Mouse (Mus musculus) embryonic stem cell, embryonic (primary cell): ENCODE results near the gene Nlk.

Source experiments
- CTCF ChIA-PET, 4 experiments: fragments of 300-600 bp in 2 of 4; fragments of 350-600 bp in 2 of 4; sonication (Branson Sonifier 250); formaldehyde crosslinking; loops; one replicate each; lab custom pipeline; 2022; ENCODE audit warnings: inconsistent platforms in 2 of 4; lab: Charles Lee
- POLR2A ChIA-PET, 4 experiments: fragments of 300-600 bp in 2 of 4; fragments of 350-600 bp in 2 of 4; sonication (Branson Sonifier 250); formaldehyde crosslinking; loops; one replicate each; lab custom pipeline; 2022; ENCODE audit warnings: antibody characterized with exemption in 4 of 4, inconsistent platforms in 1 of 4; lab: Charles Lee

The Nlk gene

DNA sequence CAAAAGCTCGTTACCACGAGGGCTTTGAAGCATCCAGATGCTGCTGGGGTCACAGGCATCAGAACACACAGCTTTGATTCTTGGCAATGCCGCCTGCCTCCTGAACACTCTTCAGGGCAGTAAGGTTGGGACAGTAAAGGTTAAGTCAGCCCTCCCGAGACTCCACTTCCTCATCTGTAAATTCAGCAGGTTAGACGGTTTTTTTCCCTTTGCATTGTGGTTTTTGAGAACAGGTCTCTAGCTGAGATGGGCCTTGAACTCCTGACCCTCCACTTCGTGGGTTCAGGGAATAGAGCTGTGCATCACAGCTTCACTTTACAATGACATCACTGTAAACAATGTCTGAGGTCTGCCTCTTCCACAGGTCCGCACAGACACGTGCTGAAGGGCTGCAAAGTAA is 152.0 kb downstream of the Nlk start:
- ChIA-PET POLR2A (interaction anchor here (0.9 to 13.7 kb wide), 19 partner anchors 7 to 380 kb away, joined by 3 to 205 read pairs (median 6); partner anchors contain the start of genes Ift20 (in 4 of the 4), Tnfaip1 (in 4 of the 4), Poldip2 (in 2 of the 4) and Tmem199 (in 2 of the 4)), CTCF (interaction anchor here in 3 of 4 experiments (0.5 to 2.5 kb wide), 14 partner anchors 9 to 567 kb away, joined by 3 to 10 read pairs (median 3); partner anchors contain the start of genes Ift20 (in 1 of the 3) and Tnfaip1 (in 1 of the 3))

GRCm38 (mm10) chr11:78544449-78545111 is 152.6 kb downstream of the Nlk start:
- CTCF ChIA-PET, result interaction anchor here in 3 of 4 experiments (0.6 to 2.5 kb wide), 14 partner anchors 8 to 567 kb away, joined by 3 to 10 read pairs (median 3); partner anchors contain the start of genes Ift20 (in 1 of the 3), Nos2 (in 1 of the 3) and Tnfaip1 (in 1 of the 3)
- POLR2A ChIA-PET, result interaction anchor here (0.6 to 13.7 kb wide), 22 partner anchors 7 to 571 kb away, joined by 3 to 205 read pairs (median 6); partner anchors contain the start of genes Ift20 (in 4 of the 4), Tnfaip1 (in 4 of the 4), Poldip2 (in 2 of the 4) and Tmem199 (in 2 of the 4)

DNA sequence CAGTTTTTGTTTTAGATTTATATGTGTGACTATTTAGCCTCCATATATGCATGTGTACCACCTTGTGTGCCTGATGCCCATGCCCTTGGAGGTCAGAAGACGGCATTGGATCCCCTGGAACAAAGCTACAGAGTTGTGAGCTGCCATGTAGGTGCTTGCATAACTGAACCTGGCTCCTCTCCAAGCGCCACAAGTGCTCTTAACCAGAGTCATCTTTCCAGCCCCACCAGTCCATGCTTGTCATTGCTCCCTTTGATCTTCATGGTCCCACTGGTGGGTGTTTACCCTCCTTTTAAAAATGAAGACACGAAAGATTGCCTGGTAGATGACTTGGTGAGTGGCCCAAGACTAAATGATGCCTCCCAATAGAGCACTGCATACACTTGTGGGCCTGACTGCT is 156.8 kb downstream of the Nlk start:
- POLR2A ChIA-PET, result interaction anchor here in 3 of 4 experiments (0.6 to 7.8 kb wide), 8 partner anchors 7 to 1093 kb away, joined by 3 to 205 read pairs (median 48); partner anchors contain the start of gene Tmem97 (in 3 of the 3)
- CTCF ChIA-PET, result no interaction called here

DNA sequence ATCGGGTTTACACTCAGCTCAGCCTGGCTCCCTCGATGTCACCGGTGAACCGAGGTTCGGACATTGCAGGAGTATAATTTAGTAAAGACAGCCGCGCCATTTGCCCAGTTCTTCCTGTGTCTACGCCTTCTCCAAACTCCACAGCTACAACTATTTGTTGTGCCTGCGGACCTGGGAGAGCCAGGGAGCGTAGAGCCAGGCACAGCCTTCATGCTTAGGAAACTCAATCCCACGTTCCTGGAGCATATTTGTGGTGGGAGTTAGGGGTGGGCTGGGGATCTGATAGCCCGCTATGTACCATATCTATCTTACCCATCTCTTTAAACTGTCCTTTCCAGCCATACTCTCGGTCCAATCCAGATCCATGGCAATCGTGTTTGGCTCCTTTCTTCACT is 160.5 kb downstream of the Nlk start:
- POLR2A ChIA-PET, result interaction anchor here in 3 of 4 experiments (0.6 to 7.8 kb wide), 55 partner anchors 8 to 803 kb away, joined by 3 to 205 read pairs (median 6); partner anchors contain the start of genes Poldip2 (in 3 of the 3), Tmem199 (in 3 of the 3), Tmem97 (in 3 of the 3) and Ccnq (in 2 of the 3)
- CTCF ChIA-PET, result interaction anchor here in 3 of 4 experiments (0.6 to 2.3 kb wide), 9 partner anchors 8 to 1516 kb away, joined by 3 to 12 read pairs (median 4); no protein-coding TSS in a partner anchor

- POLR2A ChIA-PET, result interaction anchor here (0.6 to 7.8 kb wide), 67 partner anchors 9 to 1124 kb away, joined by 3 to 205 read pairs (median 4); partner anchors contain the start of genes Poldip2 (in 3 of the 4), Sarm1 (in 3 of the 4), Tmem199 (in 3 of the 4) and Tmem97 (in 3 of the 4)
- CTCF ChIA-PET, result interaction anchor here (0.6 to 2.3 kb wide), 11 partner anchors 9 to 1516 kb away, joined by 3 to 12 read pairs (median 5); no protein-coding TSS in a partner anchor
These were observed 161.0 kb downstream of the Nlk start, which contains the start of the genes Tnfaip1 and Ift20 for GRCm38 (mm10) chr11:78536080-78536689. Gene Tnfaip1, minus strand, starts transcription at chr11:78536332. Gene Ift20, plus strand, starts transcription at chr11:78536361.

- CTCF ChIA-PET, result interaction anchor here in 2 of 4 experiments (0.7 to 2.3 kb wide), 13 partner anchors 10 to 812 kb away, joined by 3 to 12 read pairs (median 4); no protein-coding TSS in a partner anchor
- POLR2A ChIA-PET, result interaction anchor here (0.6 to 7.8 kb wide), 69 partner anchors 9 to 1125 kb away, joined by 3 to 205 read pairs (median 4); partner anchors contain the start of genes Poldip2 (in 3 of the 4), Sarm1 (in 3 of the 4), Tmem199 (in 3 of the 4) and Tmem97 (in 3 of the 4)
These were observed 161.6 kb downstream of the Nlk start for GRCm38 (mm10) chr11:78535376-78536079.

DNA sequence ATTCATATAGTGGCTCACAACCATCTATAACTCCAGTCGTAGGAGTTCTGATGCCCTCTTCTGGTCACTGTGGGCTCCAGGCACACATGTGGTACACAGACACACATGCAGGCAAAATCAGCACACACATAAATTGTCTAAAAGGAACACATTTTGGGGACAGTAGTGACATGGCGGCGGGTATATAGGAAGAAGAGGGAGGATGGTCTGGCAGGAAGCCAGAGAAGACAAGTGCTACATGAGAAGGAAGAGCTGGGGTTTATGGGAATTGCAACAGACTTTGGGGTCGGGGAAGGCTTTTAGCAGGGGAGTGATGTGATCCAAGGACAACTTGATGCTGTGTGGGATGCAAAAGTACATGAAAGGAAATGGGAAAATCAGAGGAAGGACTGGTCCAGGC is 162.7 kb downstream of the Nlk start:
- POLR2A ChIA-PET, result interaction anchor here (0.7 to 7.8 kb wide), 12 partner anchors 8 to 206 kb away, joined by 3 to 205 read pairs (median 17); partner anchors contain the start of genes Tmem97 (in 3 of the 4), Poldip2 (in 2 of the 4) and Tmem199 (in 2 of the 4)
- CTCF ChIA-PET, result interaction anchor here in 2 of 4 experiments (0.7 to 2.3 kb wide), 6 partner anchors 8 to 813 kb away, joined by 3 to 12 read pairs (median 6); no protein-coding TSS in a partner anchor

DNA sequence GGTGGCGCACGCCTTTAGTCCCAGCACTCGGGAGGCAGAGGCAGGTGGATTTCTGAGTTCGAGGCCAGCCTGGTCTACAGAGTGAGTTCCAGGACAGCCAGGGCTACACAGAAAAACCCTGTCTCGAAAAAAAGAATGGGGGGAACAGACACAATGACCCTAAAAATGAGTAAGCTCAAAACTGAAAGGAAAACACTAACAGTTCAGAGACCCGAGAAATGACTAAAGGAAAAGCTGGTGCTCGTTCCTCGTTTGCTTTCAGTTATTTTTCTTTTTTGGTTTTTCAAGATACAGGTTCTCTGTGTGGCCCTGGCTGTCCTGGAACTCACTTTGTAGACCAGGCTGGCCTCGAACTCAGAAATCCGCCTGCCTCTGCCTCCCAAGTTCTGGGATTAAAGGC is 165.7 kb downstream of the Nlk start:
- CTCF ChIA-PET, result interaction anchor here in 2 of 4 experiments (0.6 to 0.9 kb wide), 2 partner anchors 77 to 293 kb away, joined by 3 read pairs; no protein-coding TSS in a partner anchor
- POLR2A ChIA-PET, result interaction anchor here in 2 of 4 experiments (0.8 to 1.8 kb wide), 4 partner anchors 10 to 20 kb away, joined by 3 to 7 read pairs (median 4); partner anchors contain the start of genes Poldip2 (in 2 of the 2) and Tmem199 (in 2 of the 2)

GRCm38 (mm10) chr11:78531046-78531445 is 166.1 kb downstream of the Nlk start:
- ChIA-PET POLR2A (interaction anchor here (0.6 to 1.8 kb wide), 7 partner anchors 8 to 19 kb away, joined by 3 to 7 read pairs (median 3); partner anchors contain the start of genes Poldip2 (in 2 of the 4) and Tmem199 (in 2 of the 4)), CTCF (interaction anchor here in 1 of 4 experiments (0.9 kb wide), 1 partner anchor 294 kb away, joined by 3 read pairs; no protein-coding TSS in a partner anchor)

DNA sequence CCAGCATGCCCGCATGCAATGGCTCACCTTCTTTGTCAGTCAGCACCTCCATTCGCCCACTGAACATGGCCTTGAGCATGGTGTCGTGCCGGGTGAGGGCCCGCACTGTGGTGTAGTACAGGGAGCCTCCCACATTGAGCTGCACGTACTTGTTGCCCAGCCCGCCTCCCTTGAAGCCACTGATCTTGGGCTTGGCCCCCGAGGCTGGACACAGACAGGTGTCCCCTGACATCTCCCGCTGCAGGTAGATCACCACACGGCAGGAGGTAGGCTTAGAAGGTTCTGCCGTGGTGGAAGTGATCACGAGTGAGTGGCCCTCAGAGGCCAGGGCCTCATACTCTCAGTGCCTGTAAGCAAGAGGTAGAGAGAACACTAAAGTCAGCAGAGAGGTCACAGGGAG is 167.2 kb downstream of the Nlk start:
- CTCF ChIA-PET, result interaction anchor here in 1 of 4 experiments (0.6 kb wide), 1 partner anchor 891 kb away, joined by 5 read pairs; no protein-coding TSS in a partner anchor
- POLR2A ChIA-PET, result interaction anchor here in 2 of 4 experiments (0.6 to 1.8 kb wide), 7 partner anchors 8 to 20 kb away, joined by 3 to 7 read pairs (median 3); partner anchors contain the start of genes Poldip2 (in 2 of the 2) and Tmem199 (in 2 of the 2)

- POLR2A ChIA-PET, result interaction anchor here in 2 of 4 experiments (0.5 to 9.4 kb wide), 9 partner anchors 9 to 274 kb away, joined by 3 to 107 read pairs (median 6); partner anchors contain the start of genes Ift20 (in 2 of the 2), Poldip2 (in 2 of the 2), Tmem199 (in 2 of the 2) and Tnfaip1 (in 2 of the 2)
These were observed 168.5 kb downstream of the Nlk start for GRCm38 (mm10) chr11:78528714-78529113.

DNA sequence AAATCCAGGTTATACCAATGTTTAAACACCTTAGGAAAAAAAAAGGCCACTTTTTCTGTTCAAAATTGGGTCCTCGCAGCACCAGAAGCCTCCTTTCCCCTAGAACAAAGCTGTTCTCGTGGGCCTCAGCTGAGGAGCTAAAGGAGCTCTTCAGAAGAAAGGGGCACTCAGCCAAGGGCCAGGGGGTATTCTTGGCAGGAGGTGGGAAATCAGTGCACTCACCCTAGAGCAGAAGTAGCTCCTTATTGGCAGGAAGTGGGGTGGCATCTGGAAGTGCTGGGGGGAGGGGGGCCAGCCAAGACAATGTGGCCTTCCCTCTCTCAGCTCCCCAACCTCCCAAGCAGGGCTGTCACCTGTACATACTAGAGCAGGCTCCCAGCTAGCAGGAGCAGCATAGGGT is 172.3 kb downstream of the Nlk start:
- ChIA-PET CTCF (interaction anchor here in 3 of 4 experiments (0.5 to 1.6 kb wide), 6 partner anchors 9 to 396 kb away, joined by 3 to 7 read pairs (median 4); partner anchors contain the start of gene Nos2 (in 1 of the 3)), POLR2A (interaction anchor here (0.6 to 9.4 kb wide), 18 partner anchors 8 to 41 kb away, joined by 3 to 107 read pairs (median 5); partner anchors contain the start of genes Ift20 (in 3 of the 4), Poldip2 (in 3 of the 4), Tmem199 (in 3 of the 4) and Tnfaip1 (in 3 of the 4))

More at GRCm38 (mm10) chr11:78528714-78529113, 168.5 kb downstream of the Nlk start:
- CTCF ChIA-PET, result interaction anchor here in 1 of 4 experiments (1.2 kb wide), 1 partner anchor 13 kb away, joined by 3 read pairs; no protein-coding TSS in a partner anchor

DNA sequence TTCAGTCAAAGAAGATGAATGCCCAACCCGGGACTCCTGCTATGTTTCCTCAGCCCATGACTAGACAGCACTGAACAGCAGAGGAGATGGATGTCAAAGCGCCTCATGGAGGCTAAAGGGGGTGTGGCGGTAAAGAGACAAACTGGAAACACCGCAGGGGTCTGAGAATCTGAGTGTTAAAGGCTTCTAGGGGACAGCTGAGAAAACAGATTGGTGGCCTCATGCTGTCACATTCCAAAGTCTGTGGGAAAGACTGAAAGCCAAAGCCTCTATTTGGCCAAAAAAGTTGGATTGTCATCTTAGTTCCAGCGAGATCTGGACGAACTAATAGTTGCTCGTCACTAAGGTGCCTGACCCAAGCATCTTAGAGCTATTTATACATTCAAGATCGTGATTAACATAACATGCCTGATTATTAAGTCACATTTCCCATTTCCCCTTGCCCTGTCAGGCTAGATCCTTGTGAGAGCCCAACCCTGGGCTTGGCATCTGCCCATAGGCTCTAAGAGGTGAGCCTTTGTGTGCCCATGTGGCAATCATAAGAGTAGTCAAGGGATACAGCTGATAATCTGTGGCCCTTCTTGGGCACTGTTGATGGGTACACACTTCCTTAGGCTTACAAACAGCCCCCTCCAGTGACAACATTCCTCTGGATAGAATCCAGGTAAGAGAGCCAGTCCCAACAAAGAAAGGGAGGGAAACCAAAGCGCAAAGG is 173.8 kb downstream of the Nlk start:
- POLR2A ChIA-PET, result interaction anchor here (0.5 to 9.4 kb wide), 15 partner anchors 7 to 81 kb away, joined by 3 to 107 read pairs (median 8); partner anchors contain the start of genes Ift20 (in 2 of the 4), Poldip2 (in 2 of the 4), Tmem199 (in 2 of the 4) and Tnfaip1 (in 2 of the 4)
- CTCF ChIA-PET, result interaction anchor here in 2 of 4 experiments (0.6 to 2.5 kb wide), 2 partner anchors 12 to 42 kb away, joined by 3 to 8 read pairs; partner anchors contain the start of genes Ift20 (in 1 of the 2) and Tnfaip1 (in 1 of the 2)

DNA sequence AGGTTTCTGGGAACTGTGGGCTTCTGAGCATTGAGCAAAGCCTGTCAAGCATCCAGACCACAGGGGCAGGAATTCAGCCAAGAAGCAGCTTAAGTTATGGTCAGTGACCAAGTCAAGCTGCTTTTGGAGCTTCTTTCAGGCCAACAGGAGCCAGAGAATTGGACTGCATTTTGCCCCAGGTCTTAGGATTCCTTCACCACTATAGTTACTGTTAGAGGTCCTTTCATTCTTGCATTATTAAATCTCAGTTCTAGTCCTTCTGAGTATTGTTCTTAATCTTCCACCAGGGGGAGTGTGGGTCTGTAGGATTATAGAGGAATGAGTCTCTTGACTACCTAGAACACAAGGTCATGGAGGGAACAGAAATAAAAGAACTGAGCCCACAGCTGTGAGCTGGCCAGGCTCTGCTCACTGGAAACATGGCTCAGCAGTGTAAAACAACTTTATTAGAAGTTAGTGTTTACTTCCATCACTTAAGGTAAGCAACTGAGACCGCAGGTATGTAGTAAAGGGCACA is 174.6 kb downstream of the Nlk start:
- CTCF ChIA-PET, result interaction anchor here in 3 of 4 experiments (0.6 to 2.5 kb wide), 3 partner anchors 13 to 1210 kb away, joined by 3 to 8 read pairs (median 7); partner anchors contain the start of genes Ift20 (in 1 of the 3) and Tnfaip1 (in 1 of the 3)

More for the DNA sequence above, 174.6 kb downstream of the Nlk start:
- POLR2A ChIA-PET, result interaction anchor here in 2 of 4 experiments (1.1 to 9.4 kb wide), 13 partner anchors 8 to 57 kb away, joined by 3 to 107 read pairs (median 4); partner anchors contain the start of genes Ift20 (in 2 of the 2), Poldip2 (in 2 of the 2), Tmem199 (in 2 of the 2) and Tnfaip1 (in 2 of the 2)
